Mouse (Mus musculus) forebrain, embryonic 14.5 days (tissue): Measurements from ENCODE around the gene Rasgef1b. TPM values are rescaled to one million over a fixed set of nuclear protein-coding genes. Genes with fewer than 3 reads are reported as not detected.

ENCODE experiments used
- ATAC-seq: fragments of 200-750 bp; cut with Nextera tagmentation; 2 replicates; pipeline ENCODE4 v1.8.0; 2017; ENCODE audit warnings: mild to moderate bottlenecking, moderate library complexity
- DNase-seq: peaks from one replicate; pipeline ENCODE4 v3.0.0-alpha.2; 2015; ENCODE audit warnings: low spot score
- H3K27ac ChIP-seq: fragments of 300-500 bp; sonication (generic); 2 replicates; pipeline ENCODE4 v1.5.1; 2014; ENCODE audit warnings: low read depth, mild to moderate bottlenecking, control low read depth, low read length, moderate library complexity
- H3K27me3 ChIP-seq: fragments of 300-500 bp; sonication (generic); replicated peaks from 2 replicates; pipeline ENCODE4 v1.6.1; 2014; ENCODE audit warnings: low read length, control low read depth, mixed read lengths; ENCODE audit not compliant: control insufficient read depth, insufficient read depth
- H3K36me3 ChIP-seq: fragments of 300-500 bp; sonication (generic); 2 replicates; pipeline ENCODE4 v1.6.1; 2014; ENCODE audit warnings: low read length, control low read depth; ENCODE audit not compliant: control insufficient read depth, insufficient read depth
- H3K4me1 ChIP-seq: fragments of 300-500 bp; sonication (generic); 2 replicates; pipeline ENCODE4 v1.6.1; 2014; ENCODE audit warnings: antibody characterized with exemption, low read length, control low read depth; ENCODE audit not compliant: control insufficient read depth, insufficient read depth
- H3K4me2 ChIP-seq: fragments of 300-500 bp; sonication (generic); 2 replicates; pipeline ENCODE4 v1.6.1; 2014; ENCODE audit warnings: mild to moderate bottlenecking, control low read depth, low read length
- H3K4me3 ChIP-seq: fragments of 300-500 bp; sonication (generic); 2 replicates; pipeline ENCODE4 v1.5.1; 2014; ENCODE audit warnings: low read depth, low read length, control low read depth
- H3K9ac ChIP-seq: fragments of 300-500 bp; sonication (generic); 2 replicates; pipeline ENCODE4 v1.6.1; 2014; ENCODE audit warnings: mild to moderate bottlenecking, low read length, control low read depth, moderate library complexity
- H3K9me3 ChIP-seq: fragments of 300-500 bp; sonication (generic); replicated peaks from 2 replicates; pipeline ENCODE4 v1.6.1; 2016; ENCODE audit warnings: low read length, control low read depth, mixed read lengths; ENCODE audit not compliant: control insufficient read depth
- WGBS: fragments of 180-500 bp; shearing (Covaris S2); extraction: QIAGEN DNeasy Blood & Tissue Kit; methylation state at CpG from one replicate; pipeline ENCODE4 v1.1.7; 2014; 5-methylcytosine and 5-hydroxymethylcytosine counted together
- polyA plus RNA-seq: library from polyadenylated mRNA; unstranded; fragments of >200 nt; fragmentation: Nextera tagmentation; extraction: Ambion mirVana; gene quantifications from 2 replicates; pipeline ENCODE4 v1.2.1, GENCODE M21; 2014

The Rasgef1b gene
- polyA plus RNA-seq, 1 experiment from 2014 or later = 97.5 TPM

DNA sequence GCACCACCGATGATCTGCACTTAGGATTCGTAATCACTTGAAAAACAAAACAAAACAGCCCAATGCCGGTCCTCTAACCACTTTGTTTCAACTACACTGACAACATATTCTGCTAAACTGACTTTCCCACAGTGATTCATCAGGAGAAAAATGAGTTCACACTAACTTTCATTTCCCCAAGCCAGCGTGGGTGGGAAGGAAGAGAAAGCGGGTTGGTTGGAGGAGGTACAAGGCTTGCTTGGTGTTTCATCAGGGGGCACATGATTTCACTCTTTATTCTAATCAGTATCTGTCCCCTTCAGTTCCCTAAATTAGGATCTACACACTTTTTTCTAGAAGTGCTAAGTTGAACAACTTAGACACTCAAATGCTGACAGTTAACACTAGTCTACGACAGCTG, 514.5 kb downstream of the Rasgef1b start:
- Histone ChIP-seq H3K27ac (no peak overlapping the region), H3K27me3 (no peaks in the 10 kb centered on the region), H3K4me3 (no peak overlapping the region), H3K4me2 (no peak overlapping the region), H3K4me1 (0 out of 2 replicates have a peak, but pooled peaks cover 3% of the 10 kb centered on the region), H3K36me3 (peaks cover 33% of the 10 kb centered on the region), H3K9me3 (no peaks in the 10 kb centered on the region), H3K9ac (no peak overlapping the region)
- DNase-seq (no peak), ATAC-seq (no peak)
- 91% methylated on average over 6 of the region's 6 CpGs for WGBS

- ATAC-seq (peak; percentile 21; the same call in 1 of the 2 replicates), DNase-seq (no peak)
- Histone ChIP-seq H3K4me1 (0 out of 2 replicates have a peak, but pooled peaks cover 3% of the 10 kb centered on the region), H3K36me3 (peaks cover 21% of the 10 kb centered on the region), H3K4me2 (no peak overlapping the region), H3K9me3 (no peaks in the 10 kb centered on the region), H3K27ac (no peak overlapping the region), H3K9ac (no peak overlapping the region), H3K4me3 (no peak overlapping the region), H3K27me3 (no peaks in the 10 kb centered on the region)
- WGBS = 71% methylated on average over 6 of the region's 6 CpGs
Measured at GRCm38 (mm10) chr5:99213211-99213610, 515.7 kb downstream of the Rasgef1b start.

DNA sequence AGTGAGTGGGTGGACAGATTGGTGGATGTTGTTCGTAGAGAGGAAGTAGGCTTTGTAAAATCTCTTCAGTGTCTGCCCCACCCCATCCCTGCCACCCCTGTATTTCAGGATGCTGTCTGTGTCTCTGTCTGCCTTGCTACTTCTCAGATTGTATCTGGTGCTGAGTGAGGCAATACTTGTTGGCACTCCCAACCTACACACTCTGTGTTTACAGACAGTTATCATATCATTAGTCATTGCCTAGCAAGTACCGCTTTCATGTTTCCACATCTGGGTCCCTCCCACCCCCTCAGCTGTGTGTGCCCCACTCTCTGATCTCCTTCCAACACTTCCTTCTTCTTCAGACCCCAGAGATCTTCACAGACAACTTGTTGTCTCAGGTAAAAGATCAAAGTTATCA, 525.4 kb downstream of the Rasgef1b start:
- WGBS = 94% methylated on average over 2 of the region's 2 CpGs

DNA sequence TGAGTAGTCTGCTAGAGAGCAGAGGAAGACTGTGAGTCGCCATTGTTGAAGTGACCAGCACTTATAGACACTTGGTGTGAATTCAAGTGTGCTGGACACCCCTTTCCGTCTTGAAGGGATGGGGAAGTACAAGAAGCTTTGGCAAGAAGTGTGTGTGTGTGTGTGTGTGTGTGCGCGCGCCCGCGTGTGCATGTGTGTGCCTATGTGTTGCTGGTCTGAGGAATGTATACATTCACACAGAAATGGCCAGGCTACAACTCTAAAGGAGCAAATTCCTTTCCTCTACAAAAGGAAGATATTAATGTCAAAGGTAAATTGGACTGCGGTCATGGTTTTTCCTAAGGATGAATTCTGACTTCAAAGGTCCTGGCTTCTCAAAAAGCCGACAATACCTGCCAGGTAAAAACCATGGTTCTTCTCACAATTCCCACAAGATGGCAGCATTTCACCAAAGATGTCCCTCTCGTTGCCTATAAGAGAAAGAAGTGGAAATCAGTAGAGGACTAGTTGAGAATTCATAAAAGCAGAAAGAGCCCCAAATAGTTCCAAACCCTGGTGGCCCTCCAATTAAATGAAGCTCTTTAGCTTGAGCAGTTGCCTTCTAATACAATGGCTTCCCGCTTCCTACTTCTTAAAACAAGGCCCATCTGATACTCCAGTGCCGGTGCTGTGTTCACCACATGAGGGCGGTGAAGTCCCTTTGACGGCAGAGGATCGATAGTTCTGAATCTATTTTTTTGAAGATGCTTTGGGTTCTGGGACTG, 526.6 kb downstream of the Rasgef1b start:
- no peak overlapping the region for H3K9ac ChIP-seq
- DNase-seq = peak; percentile 81
- no peak overlapping the region for H3K27ac ChIP-seq
- H3K27me3 ChIP-seq = no peaks in the 10 kb centered on the region
- peak overlapping the region; percentile 28; the same call in 1 of the 2 replicates for H3K4me2 ChIP-seq
- no peaks in the 10 kb centered on the region for H3K9me3 ChIP-seq
- H3K4me1 ChIP-seq = no peaks in the 10 kb centered on the region
- 54% methylated on average over 15 of the region's 15 CpGs for WGBS
- no peak overlapping the region for H3K4me3 ChIP-seq
- H3K36me3 ChIP-seq = no peaks in the 10 kb centered on the region
- ATAC-seq = peak; percentile 76

More for the DNA sequence above, 525.4 kb downstream of the Rasgef1b start:
- Histone ChIP-seq H3K4me3 (no peak overlapping the region), H3K36me3 (no peaks in the 10 kb centered on the region), H3K4me2 (no peak overlapping the region), H3K9me3 (no peaks in the 10 kb centered on the region), H3K27me3 (no peaks in the 10 kb centered on the region), H3K27ac (no peak overlapping the region), H3K9ac (no peak overlapping the region), H3K4me1 (no peaks in the 10 kb centered on the region)
- DNase-seq (no peak), ATAC-seq (no peak)

DNA sequence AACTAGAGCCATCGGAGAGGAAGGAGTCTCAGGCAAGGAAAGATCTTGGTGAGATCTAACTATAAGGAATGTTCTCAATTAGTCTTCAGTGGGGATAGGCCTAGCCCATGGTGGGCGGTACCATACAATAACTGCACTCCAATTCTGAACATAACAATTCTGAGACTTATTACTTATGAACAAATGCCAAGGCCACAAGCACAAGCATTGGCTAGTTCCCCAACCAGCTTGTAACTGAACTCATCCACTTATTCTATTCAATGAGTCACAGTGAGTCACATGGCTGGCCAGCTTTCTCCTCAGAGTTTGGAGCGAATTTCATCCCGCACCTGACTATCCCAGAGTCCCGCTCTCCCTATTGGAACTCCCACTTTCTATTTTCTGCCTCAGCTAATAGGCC, 533.4 kb downstream of the Rasgef1b start:
- no peaks in the 10 kb centered on the region for H3K36me3 ChIP-seq
- H3K9ac ChIP-seq = no peak overlapping the region
- ATAC-seq (no peak), DNase-seq (no peak)
- no peak overlapping the region for H3K4me3 ChIP-seq
- no peak overlapping the region for H3K27ac ChIP-seq
- WGBS = 94% methylated on average over 5 of the region's 5 CpGs
- no peaks in the 10 kb centered on the region for H3K4me1 ChIP-seq
- no peak overlapping the region for H3K4me2 ChIP-seq
- no peaks in the 10 kb centered on the region for H3K27me3 ChIP-seq
- H3K9me3 ChIP-seq = no peaks in the 10 kb centered on the region

- Histone ChIP-seq H3K4me1 (no peaks in the 10 kb centered on the region), H3K9me3 (no peaks in the 10 kb centered on the region), H3K36me3 (no peaks in the 10 kb centered on the region), H3K4me3 (no peak overlapping the region), H3K9ac (no peak overlapping the region), H3K4me2 (no peak overlapping the region), H3K27ac (no peak overlapping the region), H3K27me3 (no peaks in the 10 kb centered on the region)
- 50% methylated on average over 26 of the region's 26 CpGs for WGBS
- DNase-seq (no peak), ATAC-seq (no peak)
Measured at GRCm38 (mm10) chr5:99190941-99191800, 537.7 kb downstream of the Rasgef1b start.

GRCm38 (mm10) chr5:99183637-99184036, 545.2 kb downstream of the Rasgef1b start:
- Histone ChIP-seq H3K4me2 (no peak overlapping the region), H3K36me3 (no peaks in the 10 kb centered on the region), H3K4me1 (no peaks in the 10 kb centered on the region), H3K27me3 (no peaks in the 10 kb centered on the region), H3K27ac (no peak overlapping the region), H3K4me3 (no peak overlapping the region), H3K9me3 (no peaks in the 10 kb centered on the region), H3K9ac (no peak overlapping the region)
- ATAC-seq (no peak), DNase-seq (no peak)
- 93% methylated on average over 7 of the region's 7 CpGs for WGBS

DNA sequence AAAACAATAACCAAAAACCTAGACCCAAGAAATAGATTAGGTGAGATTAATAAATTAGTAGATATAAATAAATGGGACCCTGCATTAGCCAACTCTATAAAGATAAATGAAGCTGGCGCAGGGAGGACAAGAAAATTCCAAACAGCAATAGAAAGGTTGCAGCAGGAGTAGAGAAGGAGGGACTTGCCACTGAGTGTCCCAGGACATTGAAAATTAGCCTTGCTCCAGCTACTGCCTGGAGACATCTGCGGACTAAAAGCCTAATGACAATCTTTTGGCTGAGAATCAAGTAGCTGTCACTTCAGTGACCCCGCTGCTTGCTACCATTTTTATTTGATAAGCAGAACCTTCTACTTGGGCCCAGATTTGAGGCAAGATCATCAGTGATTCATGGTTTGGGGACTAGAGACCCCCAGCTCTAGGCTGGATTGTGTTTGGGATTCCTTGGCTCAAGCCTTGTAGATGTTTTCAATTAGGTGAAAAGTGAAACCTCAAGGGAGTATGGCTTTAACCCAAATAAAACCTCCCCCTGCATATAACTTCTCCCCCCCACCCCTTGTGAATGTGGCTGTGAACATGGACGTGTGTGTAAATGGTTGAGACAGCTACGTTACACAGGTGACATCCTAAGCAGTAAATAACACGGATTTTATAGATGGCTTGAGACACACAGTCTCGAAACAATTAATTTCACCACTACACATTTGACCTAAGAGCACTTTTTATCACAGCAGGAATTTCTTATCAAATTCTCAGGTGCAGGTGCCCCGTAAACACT, 554.1 kb downstream of the Rasgef1b start:
- Histone ChIP-seq H3K9me3 (no peaks in the 10 kb centered on the region), H3K4me2 (no peak overlapping the region), H3K4me1 (no peaks in the 10 kb centered on the region), H3K27me3 (no peaks in the 10 kb centered on the region), H3K27ac (no peak overlapping the region), H3K4me3 (no peak overlapping the region), H3K36me3 (no peaks in the 10 kb centered on the region), H3K9ac (no peak overlapping the region)
- DNase-seq (no peak), ATAC-seq (no peak)
- WGBS = 81% methylated on average over 8 of the region's 8 CpGs
